Mouse (Mus musculus): ENCODE data around the gene Hrk. TPM values are rescaled to one million over a fixed set of nuclear protein-coding genes. Genes with fewer than 3 reads are reported as not detected.

Gene Hrk
- total RNA-seq (2014; fragmentation: Nextera tagmentation), result not detected in 2 replicates
- not detected in 2 replicates for total RNA-seq (2017)

DNA sequence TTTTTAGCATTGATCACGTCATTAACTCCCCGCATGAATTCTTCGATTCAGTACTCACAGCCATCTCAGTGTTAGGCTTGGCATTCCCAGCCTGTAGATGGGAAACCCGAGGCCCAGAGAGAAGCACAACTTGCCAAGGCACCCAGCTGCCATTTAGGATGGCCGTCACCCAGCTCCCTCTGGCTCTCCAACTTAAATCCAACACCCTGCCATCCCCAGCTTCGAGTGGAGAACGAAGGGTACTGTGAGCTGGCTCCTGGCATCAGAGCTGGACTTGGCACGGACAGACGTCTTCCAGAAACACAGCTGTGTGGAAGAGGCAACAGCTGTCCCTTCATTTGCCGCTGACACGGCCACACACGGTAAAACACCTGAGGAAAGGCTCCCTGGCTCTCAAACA, at the start of gene Hrk:
TSS of gene Hrk (plus strand) at position 68 of the 400 bp plus-strand sequence.
- ATAC-seq (replicated peaks; ENCODE audit: poor library complexity, severe bottlenecking), result no peak

DNA sequence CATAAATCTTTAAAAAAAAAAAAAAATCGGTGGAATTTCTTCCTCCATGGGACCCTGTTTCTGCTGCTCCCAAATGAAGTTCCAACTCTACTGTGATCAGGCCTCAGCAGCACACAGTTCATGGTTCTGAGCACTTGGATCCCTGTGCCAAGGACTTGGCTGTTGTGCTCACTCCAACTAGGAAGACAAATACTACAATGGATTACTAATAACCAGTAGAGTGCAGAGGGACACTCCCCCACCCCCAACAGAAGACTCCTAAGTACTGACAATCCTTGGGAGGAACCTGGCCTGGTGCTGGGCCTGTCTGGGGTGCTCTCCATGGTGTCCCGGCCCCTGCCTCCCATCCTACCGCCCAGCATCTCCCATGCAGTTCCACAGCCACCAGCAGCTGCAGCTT, 46.1 kb upstream of the Hrk start:
- no peak for ATAC-seq (replicated peaks; ENCODE audit: poor library complexity, severe bottlenecking)

DNA sequence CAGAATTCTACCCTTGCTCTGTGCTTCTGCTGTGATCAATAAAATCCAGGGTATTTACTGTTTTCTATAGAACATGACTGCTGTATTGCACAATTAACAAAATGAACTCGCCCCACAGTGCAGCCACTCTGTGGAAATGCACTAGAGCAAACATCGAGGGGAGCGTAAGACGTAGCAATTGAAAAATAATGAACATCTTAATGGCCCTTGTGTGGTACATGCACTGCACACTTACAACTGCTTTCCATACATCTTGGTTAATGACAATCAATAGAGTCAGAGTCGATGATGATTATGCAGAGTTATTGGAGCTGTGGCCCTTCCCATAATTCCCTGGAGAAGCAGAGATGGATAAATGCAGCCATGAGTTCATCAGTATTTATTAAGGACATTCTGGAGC, 45.5 kb upstream of the Hrk start:
- no peak for ATAC-seq (replicated peaks; ENCODE audit: poor library complexity, severe bottlenecking)

DNA sequence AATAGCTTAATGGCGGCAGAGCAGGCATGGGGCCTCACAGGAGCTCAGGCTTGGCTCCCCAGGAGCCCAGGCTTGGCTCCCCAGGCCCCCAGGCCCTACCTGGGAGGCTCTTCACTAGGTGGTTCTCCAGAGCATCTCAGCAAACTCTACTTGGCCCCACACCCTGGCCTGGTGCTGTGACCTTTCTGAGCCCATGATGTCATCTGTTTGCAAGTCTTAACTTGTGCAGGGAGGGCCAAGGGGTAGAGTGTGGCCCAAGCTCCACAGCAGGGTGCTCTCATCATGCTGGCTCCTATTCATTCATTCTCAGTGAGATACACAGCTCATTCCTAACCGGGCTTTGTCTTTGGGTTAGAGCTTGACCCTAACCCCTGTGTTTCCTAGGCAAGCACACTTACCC, 43.8 kb upstream of the Hrk start:
- no peak for ATAC-seq (replicated peaks; ENCODE audit: poor library complexity, severe bottlenecking)

DNA sequence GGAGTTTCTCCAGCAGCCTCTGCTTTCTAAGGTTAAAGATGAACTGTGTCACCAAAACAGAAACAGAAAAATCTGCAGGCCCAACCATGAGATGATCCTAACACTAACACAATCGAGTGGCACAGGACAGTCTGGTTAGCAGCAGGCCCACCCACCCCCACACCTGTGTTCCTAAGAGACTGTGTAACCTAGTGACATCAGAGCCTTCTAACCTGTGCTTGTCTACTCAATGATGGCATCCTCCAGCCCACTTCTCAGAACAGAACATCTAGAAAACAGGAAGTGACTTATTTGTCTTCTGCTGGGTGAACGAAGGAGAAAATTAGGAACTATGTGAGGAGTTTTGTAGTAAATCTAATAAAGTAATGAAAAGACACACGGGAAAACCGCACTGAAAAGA, 42.5 kb upstream of the Hrk start:
- no peak for ATAC-seq (replicated peaks; ENCODE audit: poor library complexity, severe bottlenecking)

DNA sequence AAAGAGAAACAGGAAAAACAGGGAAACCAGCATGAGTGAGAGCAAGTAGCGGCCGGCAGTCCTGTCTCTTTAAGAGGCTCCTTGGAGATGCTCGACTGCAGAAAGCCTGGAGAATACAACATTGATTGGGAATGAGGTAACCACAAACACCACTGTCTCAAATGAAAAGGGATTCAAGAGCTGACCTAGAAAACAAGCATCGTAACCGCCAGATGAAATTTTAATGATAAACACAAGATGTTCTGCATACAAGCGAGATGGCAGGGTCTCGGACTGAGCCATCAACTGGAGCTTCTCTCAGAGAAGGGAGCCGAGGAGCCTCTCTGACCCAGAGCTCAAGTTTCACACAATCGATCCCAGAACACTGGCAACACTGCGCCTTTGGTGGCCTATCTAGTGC, 41.4 kb upstream of the Hrk start:
- ATAC-seq (replicated peaks; ENCODE audit: poor library complexity, severe bottlenecking), result no peak

DNA sequence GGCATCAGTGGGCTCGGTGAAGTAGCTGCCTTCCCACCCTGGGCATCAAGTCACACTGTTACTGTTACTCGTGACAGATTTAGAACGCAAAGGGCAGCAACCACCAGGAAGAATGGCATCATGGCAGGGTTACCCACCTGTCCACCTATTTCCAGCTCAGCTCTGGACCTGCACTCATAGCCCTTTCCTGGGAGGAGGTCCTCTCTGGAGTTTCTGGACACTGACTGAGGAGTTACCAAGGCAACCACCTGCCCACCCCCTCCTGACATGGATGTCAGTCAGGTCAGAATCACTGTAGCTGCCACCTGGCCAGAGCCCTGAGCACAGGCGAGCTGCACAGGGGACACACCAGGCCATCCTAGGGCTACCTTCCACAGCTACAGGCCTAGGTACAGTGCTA, 37.8 kb upstream of the Hrk start:
- no peak for ATAC-seq (replicated peaks; ENCODE audit: poor library complexity, severe bottlenecking)

DNA sequence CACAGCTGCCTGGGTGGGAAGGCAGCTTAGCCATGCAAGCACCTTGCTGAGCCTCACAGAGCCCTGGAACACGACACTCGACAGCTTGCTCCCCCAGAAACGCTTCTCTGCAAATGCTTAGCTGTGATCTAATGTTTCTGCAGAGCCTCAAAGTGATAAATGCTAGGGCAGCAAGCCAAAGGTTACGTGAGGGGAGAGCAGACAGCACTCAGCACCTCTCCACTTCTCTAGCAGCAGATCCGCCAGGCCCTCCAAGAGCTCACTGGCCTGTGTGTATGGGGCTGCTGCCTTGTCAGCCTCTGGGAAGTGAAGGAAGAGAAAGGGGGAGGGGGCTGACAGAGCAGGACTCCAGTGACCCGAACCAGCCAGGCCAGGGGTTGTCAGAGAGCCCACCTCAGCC, 36.2 kb upstream of the Hrk start:
- no peak for ATAC-seq (replicated peaks; ENCODE audit: poor library complexity, severe bottlenecking)

DNA sequence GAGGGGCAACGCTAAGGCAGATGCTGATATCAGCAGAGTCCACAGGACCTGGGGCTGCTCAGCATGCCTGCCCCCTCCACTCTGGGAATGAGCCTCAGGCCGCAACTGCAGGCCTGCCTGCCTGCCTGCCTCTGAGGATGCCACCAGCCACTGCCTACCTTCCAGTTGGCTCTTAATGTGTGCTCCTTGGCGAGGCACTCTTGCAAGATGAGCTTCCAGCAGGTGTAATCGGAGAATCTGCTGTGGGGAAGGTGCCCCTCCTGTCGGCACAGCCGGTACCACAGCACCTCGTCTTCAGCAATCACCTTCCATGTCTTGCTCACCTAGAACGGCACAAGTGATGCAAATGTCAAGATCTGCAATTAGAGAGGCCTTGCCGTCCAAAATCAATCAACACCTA, 35.8 kb upstream of the Hrk start:
- no peak for ATAC-seq (replicated peaks; ENCODE audit: poor library complexity, severe bottlenecking)

DNA sequence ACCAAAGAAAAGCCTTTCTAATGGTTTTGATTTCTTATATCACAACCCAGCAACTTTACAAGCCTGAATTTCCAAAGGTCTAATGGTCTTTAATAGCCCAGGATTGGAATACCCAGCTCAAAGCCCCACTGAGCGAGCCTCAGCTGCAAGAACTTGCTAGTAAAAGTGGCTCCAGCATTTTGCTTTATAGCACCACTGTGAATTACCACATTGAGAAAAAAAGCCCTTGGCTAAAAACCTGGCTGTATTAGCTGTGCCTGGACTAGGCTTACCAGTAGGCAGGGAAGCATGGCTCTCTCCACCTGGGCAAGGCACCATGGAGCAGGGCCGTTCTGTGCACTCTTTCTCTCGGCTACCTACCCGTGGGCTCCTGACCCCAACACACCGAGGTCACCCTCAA, 28.1 kb upstream of the Hrk start:
- no peak for ATAC-seq (replicated peaks; ENCODE audit: poor library complexity, severe bottlenecking)

DNA sequence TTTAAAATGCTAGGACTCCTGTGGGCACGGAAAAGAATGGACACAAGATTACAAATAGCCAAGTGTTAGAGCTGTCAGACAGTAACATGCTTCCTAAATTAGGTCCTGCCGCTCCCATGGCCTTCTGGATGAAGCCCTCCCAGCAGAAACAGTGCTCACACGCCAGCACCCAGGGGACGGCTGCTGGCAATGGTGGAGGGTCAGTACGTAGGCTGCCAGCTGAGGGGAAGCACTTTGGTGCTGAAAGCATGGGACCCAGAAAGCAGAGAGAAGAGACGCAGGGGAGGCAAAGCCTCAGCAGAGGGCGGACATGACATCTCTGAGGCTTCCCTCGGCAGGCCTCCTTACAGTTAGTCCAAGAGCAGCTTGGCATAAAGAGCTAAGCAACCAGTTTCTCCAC, 24.8 kb upstream of the Hrk start:
- no peak for ATAC-seq (replicated peaks; ENCODE audit: poor library complexity, severe bottlenecking)

DNA sequence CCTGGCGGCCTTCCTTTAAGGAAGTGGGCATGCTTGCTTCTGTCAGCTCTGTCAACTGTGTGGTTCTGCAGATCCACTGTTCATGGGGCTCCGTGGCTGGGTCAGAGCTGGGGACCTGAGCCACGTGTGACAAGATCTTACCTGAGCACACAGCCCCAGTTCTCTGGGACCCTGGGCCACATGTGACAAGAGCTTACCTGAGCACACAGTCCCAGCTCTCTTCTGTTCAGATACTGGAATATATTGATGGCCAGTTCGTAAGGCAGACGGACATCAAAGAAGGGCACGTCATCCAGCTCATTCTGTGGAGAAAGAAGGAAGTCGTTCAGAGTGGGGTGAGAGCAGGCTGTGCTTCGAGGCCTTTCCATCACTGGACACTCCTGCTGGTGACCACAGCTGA, 22.0 kb upstream of the Hrk start:
- no peak for ATAC-seq (replicated peaks; ENCODE audit: poor library complexity, severe bottlenecking)

DNA sequence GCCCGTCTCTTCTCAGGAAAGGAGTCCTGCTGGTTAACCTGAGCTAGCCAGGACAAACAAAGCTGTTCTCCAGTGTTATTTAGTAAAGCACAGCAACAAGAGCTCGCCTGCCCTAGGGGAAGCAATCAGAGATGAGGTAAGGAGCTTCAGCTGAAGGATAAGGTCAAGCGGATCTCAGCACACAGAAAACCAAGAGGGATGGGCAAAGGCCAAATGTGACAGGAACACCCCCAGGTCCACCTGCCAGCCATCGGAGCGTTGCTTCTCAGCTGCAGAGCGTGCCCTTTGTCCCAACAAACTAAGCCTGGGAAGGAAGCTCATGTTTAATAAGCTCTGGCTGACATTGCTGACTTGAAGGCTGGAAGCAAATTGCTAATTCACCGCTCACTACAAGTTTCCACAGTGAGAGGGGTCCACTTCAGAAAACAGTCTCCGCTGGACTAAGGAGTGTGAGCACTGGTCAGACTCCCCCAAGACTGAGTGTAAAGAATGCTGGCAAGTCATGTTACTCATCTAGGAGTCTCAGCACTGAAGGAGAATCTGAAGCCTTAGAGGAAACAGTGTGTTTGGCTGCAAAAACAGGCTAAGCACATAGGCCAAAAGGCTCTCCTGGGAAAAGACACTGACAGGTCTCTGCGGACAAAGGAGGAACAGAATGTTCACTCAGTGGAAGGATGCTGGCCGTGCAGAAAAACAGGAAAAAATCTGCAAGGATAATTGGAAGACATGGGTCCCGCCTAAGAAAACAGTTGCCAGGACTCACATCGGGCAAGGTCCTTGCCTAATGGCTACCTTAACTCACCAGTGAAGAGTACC, 21.0 kb upstream of the Hrk start:
- no peak for ATAC-seq (replicated peaks; ENCODE audit: poor library complexity, severe bottlenecking)

DNA sequence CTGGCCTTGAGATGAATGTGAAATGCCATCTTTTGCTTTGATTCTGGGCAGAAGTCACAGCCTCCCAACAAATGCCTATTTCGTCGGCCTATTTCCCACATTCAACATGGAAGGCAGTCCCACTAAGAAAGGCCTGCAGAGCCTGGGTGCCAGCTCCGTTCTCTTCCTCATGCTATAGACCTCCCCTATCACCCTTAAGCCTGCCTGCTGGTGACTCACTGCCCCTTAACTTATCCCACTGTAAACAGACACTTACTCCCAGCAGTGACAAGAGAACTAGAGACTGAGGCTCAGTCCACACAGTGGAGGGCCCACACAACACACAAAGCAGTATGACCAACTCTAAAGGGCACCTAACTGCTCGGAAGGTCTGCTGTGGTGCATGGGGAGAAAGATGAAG, 20.1 kb upstream of the Hrk start:
- no peak for ATAC-seq (replicated peaks; ENCODE audit: poor library complexity, severe bottlenecking)

DNA sequence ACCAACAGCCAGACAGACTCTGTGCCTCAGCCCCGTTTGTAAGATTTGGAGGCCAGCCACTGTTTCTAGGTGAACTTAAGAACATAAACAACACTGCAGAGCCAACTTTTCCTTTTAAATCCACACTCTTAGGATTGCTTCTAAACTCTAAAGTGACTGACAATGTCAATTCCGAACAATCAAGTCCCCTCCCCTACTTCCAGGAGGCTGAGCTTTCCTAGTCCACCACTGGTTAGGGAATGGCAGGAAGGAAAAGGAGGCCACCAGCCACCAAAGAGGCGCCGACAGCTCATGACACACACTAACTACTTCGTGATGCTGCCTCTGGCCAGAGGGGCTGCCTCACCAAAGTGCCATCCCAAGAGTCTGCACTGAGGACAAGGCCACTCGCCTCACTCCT, 19.7 kb upstream of the Hrk start:
- no peak for ATAC-seq (replicated peaks; ENCODE audit: poor library complexity, severe bottlenecking)

DNA sequence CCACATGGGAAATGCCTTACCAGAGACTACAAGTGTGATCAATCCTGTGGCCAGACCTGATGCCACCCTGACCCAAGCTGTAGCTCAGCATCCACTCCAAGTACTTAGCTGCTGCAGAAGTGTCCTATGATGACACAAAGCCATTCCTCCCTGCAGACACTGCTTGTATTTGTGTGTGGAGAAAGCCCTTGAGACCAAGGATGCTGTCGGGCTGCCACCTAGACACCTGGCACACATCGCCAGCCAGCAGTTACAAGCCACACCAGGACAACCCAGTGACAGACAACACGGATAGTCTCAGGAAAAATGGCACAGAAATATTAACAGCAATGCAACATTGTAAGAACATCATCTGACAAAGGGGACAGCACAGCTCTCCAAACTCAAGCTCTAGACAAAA, 19.0 kb upstream of the Hrk start:
- no peak for ATAC-seq (replicated peaks; ENCODE audit: poor library complexity, severe bottlenecking)

DNA sequence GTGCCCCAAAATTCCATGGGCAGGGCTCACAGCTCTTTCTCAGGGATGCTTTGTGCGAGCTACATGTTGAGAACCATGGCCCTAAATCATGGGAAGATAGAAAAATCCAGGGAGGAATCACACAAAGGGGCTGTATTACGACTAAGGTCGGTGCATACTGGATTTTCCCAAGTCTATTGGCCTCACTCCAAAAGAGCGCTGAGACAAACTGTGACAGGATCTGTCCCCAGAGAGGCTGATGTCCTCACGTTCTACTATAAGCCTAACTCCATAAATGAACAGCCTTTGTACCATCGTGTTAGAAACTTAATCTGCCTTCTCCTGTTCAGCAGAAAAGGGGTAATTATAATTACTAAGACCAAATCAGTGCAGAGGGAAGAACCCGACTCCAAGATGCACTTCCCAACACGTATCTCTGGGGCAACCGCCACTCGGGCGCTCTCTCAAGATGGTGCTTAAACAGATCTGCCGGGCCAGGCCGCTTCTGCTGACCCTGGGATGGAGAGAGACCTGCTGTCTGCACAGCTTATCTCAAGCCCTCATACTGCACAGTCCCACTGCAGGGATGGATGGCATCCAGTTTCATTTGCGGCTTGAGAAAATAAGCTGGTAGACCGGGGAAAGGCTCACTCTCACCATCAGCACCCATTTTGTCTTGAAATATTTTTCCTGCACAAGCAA, 18.3 kb upstream of the Hrk start:
- ATAC-seq (replicated peaks; ENCODE audit: poor library complexity, severe bottlenecking), result no peak

DNA sequence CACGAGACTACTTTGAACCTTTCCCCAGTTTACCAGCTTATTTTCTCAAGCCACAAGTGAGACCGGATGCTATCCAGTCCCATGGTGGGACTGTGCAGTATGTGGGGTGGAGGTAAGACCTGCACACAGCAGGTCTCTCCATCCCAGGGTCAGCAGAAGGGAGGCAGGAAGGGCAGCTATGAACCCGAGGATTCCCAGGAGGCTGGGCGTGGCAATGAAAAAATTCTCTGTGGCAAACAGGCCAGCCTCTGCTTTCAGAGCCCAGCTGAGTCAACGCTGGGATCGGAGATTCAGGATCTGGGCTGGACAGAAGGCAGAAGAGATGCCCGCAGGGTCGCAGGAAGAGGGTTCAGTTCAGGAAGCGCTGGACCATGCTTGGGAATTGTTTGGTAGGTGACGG, 17.2 kb upstream of the Hrk start:
- no peak for ATAC-seq (replicated peaks; ENCODE audit: poor library complexity, severe bottlenecking)

DNA sequence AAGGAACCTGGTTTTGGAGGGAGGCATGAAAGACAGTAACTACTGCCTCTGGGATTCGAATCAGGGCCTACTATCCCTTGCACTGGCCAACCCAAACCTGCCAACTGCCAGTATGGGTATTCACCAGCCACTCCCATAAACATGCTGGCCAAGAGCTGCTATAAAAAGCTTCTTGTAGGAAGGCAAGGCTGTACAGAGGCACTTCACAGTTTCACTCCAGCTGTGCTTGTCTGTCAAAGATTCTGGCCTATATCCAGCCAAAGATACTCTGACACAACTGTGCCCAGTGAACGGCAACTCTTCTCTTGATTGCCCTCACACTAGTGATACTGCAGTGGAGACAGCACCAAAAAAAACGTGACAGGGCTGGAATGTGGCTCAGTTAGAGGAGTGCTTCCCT, 14.7 kb upstream of the Hrk start:
- no peak for ATAC-seq (replicated peaks; ENCODE audit: poor library complexity, severe bottlenecking)

DNA sequence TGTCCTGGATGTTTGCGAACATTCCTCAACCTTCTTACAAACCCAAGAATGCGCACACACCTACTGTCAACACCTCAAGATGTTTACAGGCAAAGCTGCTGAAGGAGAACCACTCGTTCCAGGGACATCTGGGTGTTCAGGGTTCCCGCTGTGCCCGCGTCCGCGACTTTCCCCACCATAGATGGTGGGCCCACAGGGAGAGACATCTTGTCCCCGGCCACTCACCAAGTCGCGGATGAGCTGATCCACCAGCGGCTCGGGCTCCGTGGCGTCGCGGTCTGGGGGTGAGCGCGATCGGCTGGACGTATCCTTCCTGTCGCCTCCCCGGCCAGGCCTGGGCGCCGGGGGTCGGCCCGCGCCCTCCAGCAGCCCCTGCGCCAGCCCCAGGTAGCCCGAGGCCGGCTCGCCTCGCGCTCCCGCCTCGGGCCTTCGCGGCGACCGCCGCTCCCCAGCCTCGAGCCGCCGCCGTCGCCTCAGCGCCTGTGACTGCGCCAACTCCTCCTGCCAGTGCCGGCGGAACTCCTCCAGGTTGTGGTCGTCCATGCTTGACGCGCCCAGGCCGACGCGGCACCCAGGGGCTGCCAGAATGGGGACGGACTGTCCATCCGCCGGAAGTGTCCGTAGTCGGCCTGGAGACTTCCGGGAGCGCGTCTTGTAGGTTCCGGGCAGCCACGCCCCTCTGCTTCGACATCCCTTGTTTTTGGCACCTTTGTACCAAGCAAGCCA, 9.4 kb upstream of the Hrk start, which contains the start of gene Fbxw8:
TSS of gene Fbxw8 (minus strand) at position 626 of the 726 bp plus-strand sequence.
- ATAC-seq (replicated peaks; ENCODE audit: poor library complexity, severe bottlenecking), result peak; percentile 99

DNA sequence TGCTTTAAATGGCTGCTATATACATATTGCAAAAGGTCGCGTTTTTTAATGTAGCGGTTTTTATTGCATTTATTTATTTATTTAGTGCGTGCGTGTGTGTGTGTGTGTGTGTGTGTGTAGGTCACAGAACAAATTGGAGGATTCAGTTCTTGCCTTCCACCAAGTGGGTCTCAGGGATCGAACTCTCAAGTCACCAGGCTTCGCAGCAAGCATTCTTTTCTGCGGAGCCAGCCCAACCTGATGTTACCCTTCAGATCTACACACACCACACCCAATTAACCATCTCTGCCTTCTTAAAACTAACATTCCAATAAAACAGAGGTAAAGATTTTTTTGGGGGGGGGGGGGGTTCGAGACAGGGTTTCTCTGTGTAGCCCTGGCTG, 8.9 kb upstream of the Hrk start:
- no peak for ATAC-seq (replicated peaks; ENCODE audit: poor library complexity, severe bottlenecking)
